Mouse (Mus musculus) layer of hippocampus, adult 18-20 months (tissue): ENCODE data around the gene Pbld1. TPM values are rescaled to one million over a fixed set of nuclear protein-coding genes. Genes with fewer than 3 reads are reported as not detected.

Experiments
- DNase-seq, 2 experiments: peaks; one replicate each; pipeline ENCODE4 v3.0.0; 2022; ENCODE audit warnings: low spot score in 2 of 2
- long read RNA-seq: library from polyadenylated mRNA; stranded (forward); transcript quantifications from one replicate; pipeline ENCODE4 v2.0.0, GENCODE M21; 2021
- total RNA-seq, 2 experiments: library from RNA; stranded (reverse); gene quantifications; 2 replicates each; pipeline ENCODE4 v1.2.3; 2021

Gene Pbld1
- total RNA-seq, result under 1 TPM; 0.35 to 0.43 TPM
- long read RNA-seq, result 0 reads

- DNase-seq, result no peak
Measured at GRCm38 (mm10) chr10:63059862-63060261, at the start of gene Pbld1. TSS of gene Pbld1 (plus strand) at chr10:63060162.

GRCm38 (mm10) chr10:63010268-63010667 is 49.7 kb upstream of the Pbld1 start:
- no peak for DNase-seq

- no peak for DNase-seq
Measured at GRCm38 (mm10) chr10:63011556-63011955, 48.4 kb upstream of the Pbld1 start.

GRCm38 (mm10) chr10:63013476-63013875 is 46.5 kb upstream of the Pbld1 start:
- no peak for DNase-seq

GRCm38 (mm10) chr10:63014168-63014567 is 45.8 kb upstream of the Pbld1 start:
- DNase-seq, result no peak

- no peak for DNase-seq
Measured at GRCm38 (mm10) chr10:63019304-63019703, 40.7 kb upstream of the Pbld1 start.

- no peak for DNase-seq
Measured at GRCm38 (mm10) chr10:63021702-63022101, 38.3 kb upstream of the Pbld1 start.

- DNase-seq, result no peak
Measured at GRCm38 (mm10) chr10:63022541-63023120, 37.3 kb upstream of the Pbld1 start.

GRCm38 (mm10) chr10:63023121-63023748 is 36.7 kb upstream of the Pbld1 start:
- DNase-seq, result peak in 1 of 2 experiments; percentile 57

- peak; percentile 97 to 99 for DNase-seq
Measured at GRCm38 (mm10) chr10:63023749-63024579, 36.0 kb upstream of the Pbld1 start, which contains the start of the genes Hnrnph3 and Pbld2. TSS of gene Hnrnph3 (minus strand) at chr10:63024217. TSS of gene Pbld2 (plus strand) at chr10:63024315.

GRCm38 (mm10) chr10:63024580-63024910 is 35.4 kb upstream of the Pbld1 start:
- no peak for DNase-seq

- no peak for DNase-seq
Measured at GRCm38 (mm10) chr10:63025016-63025415, 34.9 kb upstream of the Pbld1 start.

- no peak for DNase-seq
Measured at GRCm38 (mm10) chr10:63025491-63026011, 34.4 kb upstream of the Pbld1 start.

GRCm38 (mm10) chr10:63026156-63026794 is 33.7 kb upstream of the Pbld1 start:
- peak; percentile 46 to 65 for DNase-seq

GRCm38 (mm10) chr10:63026795-63027160 is 33.2 kb upstream of the Pbld1 start:
- peak in 1 of 2 experiments; percentile 54 for DNase-seq

- DNase-seq, result no peak
Measured at GRCm38 (mm10) chr10:63027376-63028161, 32.4 kb upstream of the Pbld1 start.

GRCm38 (mm10) chr10:63028396-63028795 is 31.6 kb upstream of the Pbld1 start:
- DNase-seq, result no peak

- DNase-seq, result no peak
Measured at GRCm38 (mm10) chr10:63032267-63032666, 27.7 kb upstream of the Pbld1 start.

GRCm38 (mm10) chr10:63032956-63033355 is 27.0 kb upstream of the Pbld1 start:
- peak in 1 of 2 experiments; percentile 53 for DNase-seq

GRCm38 (mm10) chr10:63038571-63039320 is 21.2 kb upstream of the Pbld1 start:
- no peak for DNase-seq
